Mouse (Mus musculus): ENCODE results near the gene Plbd1. TPM values are rescaled to one million over a fixed set of nuclear protein-coding genes. Genes with fewer than 3 reads are reported as not detected.

Gene Plbd1
- polyA plus RNA-seq, 1 experiment from 2014 or later, result 7.2 TPM

GRCm38 (mm10) chr6:136669274-136669673, 7.5 kb upstream of the Plbd1 start:
- Histone ChIP-seq H3K4me1 (ENCODE audit: insufficient read depth, low read depth, low read length) (no peaks in the 10 kb centered on the region), H3K36me3 (ENCODE audit: insufficient read depth, low read length) (no peaks in the 10 kb centered on the region), H3K9me3 (ENCODE audit: low read length) (no peaks in the 10 kb centered on the region), H3K4me3 (ENCODE audit: low read depth, low read length) (no peak overlapping the region), H3K27ac (ENCODE audit: low read length) (no peak overlapping the region), H3K27me3 (replicated peaks; ENCODE audit: insufficient read depth, low read length) (no peaks in the 10 kb centered on the region), H3K9ac (replicated peaks; ENCODE audit: low read depth) (no peak overlapping the region), H3K4me2 (replicated peaks; ENCODE audit: low read depth, low read length) (no peak overlapping the region)
- ATAC-seq (no peak), DNase-seq (ENCODE audit: low spot score) (no peak)
- TF ChIP-seq EP300 (IDR thresholded peaks at IDR 0.05) (no peak), CTCF (IDR thresholded peaks at IDR 0.05) (no peak)
- WGBS, result 68% methylated on average over 5 of the region's 5 CpGs

GRCm38 (mm10) chr6:136668266-136668986, 6.7 kb upstream of the Plbd1 start:
- 0 out of 2 replicates have a peak, but pooled peaks have one; percentile 11 for ATAC-seq
- Histone ChIP-seq H3K9me3 (ENCODE audit: low read length) (no peaks in the 10 kb centered on the region), H3K4me1 (ENCODE audit: insufficient read depth, low read depth, low read length) (no peaks in the 10 kb centered on the region), H3K4me3 (ENCODE audit: low read depth, low read length) (no peak overlapping the region), H3K36me3 (ENCODE audit: insufficient read depth, low read length) (no peaks in the 10 kb centered on the region), H3K9ac (replicated peaks; ENCODE audit: low read depth) (no peak overlapping the region), H3K4me2 (replicated peaks; ENCODE audit: low read depth, low read length) (no peak overlapping the region), H3K27me3 (replicated peaks; ENCODE audit: insufficient read depth, low read length) (no peaks in the 10 kb centered on the region), H3K27ac (ENCODE audit: low read length) (no peak overlapping the region)
- DNase-seq (ENCODE audit: low spot score), result peak; percentile 35
- 42% methylated on average over 14 of the region's 14 CpGs for WGBS
- no peak for TF ChIP-seq CTCF (IDR thresholded peaks at IDR 0.05)
- no peak for TF ChIP-seq EP300 (IDR thresholded peaks at IDR 0.05)

GRCm38 (mm10) chr6:136662063-136662462, 335 bp upstream of the Plbd1 start:
- H3K9ac ChIP-seq (replicated peaks; ENCODE audit: low read depth), result no peak overlapping the region
- H3K9me3 ChIP-seq (ENCODE audit: low read length), result no peaks in the 10 kb centered on the region
- 38% methylated on average over 11 of the region's 11 CpGs for whole genome bisulfite sequencing
- peak overlapping the region; percentile 50 for H3K4me2 ChIP-seq (replicated peaks; ENCODE audit: low read depth, low read length)
- ATAC-seq, result no peak
- H3K27ac ChIP-seq (ENCODE audit: low read length), result no peak overlapping the region
- 0 out of 2 replicates have a peak, but pooled peaks cover 10% of the 10 kb centered on the region for H3K27me3 ChIP-seq (replicated peaks; ENCODE audit: insufficient read depth, low read length)
- H3K36me3 ChIP-seq (ENCODE audit: insufficient read depth, low read length), result no peaks in the 10 kb centered on the region
- TF ChIP-seq EP300 (IDR thresholded peaks at IDR 0.05) (no peak), CTCF (IDR thresholded peaks at IDR 0.05) (no peak)
- no peaks in the 10 kb centered on the region for H3K4me1 ChIP-seq (ENCODE audit: insufficient read depth, low read depth, low read length)
- H3K4me3 ChIP-seq (ENCODE audit: low read depth, low read length), result no peak overlapping the region
- no peak for DNase-seq (ENCODE audit: low spot score)

- Histone ChIP-seq H3K4me3 (ENCODE audit: low read depth, low read length) (peak overlapping the region; percentile 28), H3K27ac (ENCODE audit: low read length) (no peak overlapping the region), H3K9me3 (ENCODE audit: low read length) (no peaks in the 10 kb centered on the region), H3K27me3 (replicated peaks; ENCODE audit: insufficient read depth, low read length) (0 out of 2 replicates have a peak, but pooled peaks cover 10% of the 10 kb centered on the region), H3K4me1 (ENCODE audit: insufficient read depth, low read depth, low read length) (no peaks in the 10 kb centered on the region), H3K9ac (replicated peaks; ENCODE audit: low read depth) (no peak overlapping the region), H3K4me2 (replicated peaks; ENCODE audit: low read depth, low read length) (peak overlapping the region; percentile 50), H3K36me3 (ENCODE audit: insufficient read depth, low read length) (no peaks in the 10 kb centered on the region)
- TF ChIP-seq CTCF (IDR thresholded peaks at IDR 0.05) (no peak), EP300 (IDR thresholded peaks at IDR 0.05) (no peak)
- no peak for ATAC-seq
- no peak for DNase-seq (ENCODE audit: low spot score)
- 21% methylated on average over 33 of the region's 34 CpGs for WGBS
Observed at GRCm38 (mm10) chr6:136660831-136661705, 660 bp downstream of the Plbd1 start.

GRCm38 (mm10) chr6:136659226-136659625, 2.5 kb downstream of the Plbd1 start:
- ATAC-seq (no peak), DNase-seq (ENCODE audit: low spot score) (no peak)
- TF ChIP-seq EP300 (IDR thresholded peaks at IDR 0.05), result no peak
- no peak for TF ChIP-seq CTCF (IDR thresholded peaks at IDR 0.05)
- 81% methylated on average over 9 of the region's 9 CpGs for WGBS
- Histone ChIP-seq H3K27ac (ENCODE audit: low read length) (no peak overlapping the region), H3K9ac (replicated peaks; ENCODE audit: low read depth) (no peak overlapping the region), H3K4me1 (ENCODE audit: insufficient read depth, low read depth, low read length) (no peaks in the 10 kb centered on the region), H3K9me3 (ENCODE audit: low read length) (no peaks in the 10 kb centered on the region), H3K4me2 (replicated peaks; ENCODE audit: low read depth, low read length) (no peak overlapping the region), H3K27me3 (replicated peaks; ENCODE audit: insufficient read depth, low read length) (0 out of 2 replicates have a peak, but pooled peaks cover 10% of the 10 kb centered on the region), H3K36me3 (ENCODE audit: insufficient read depth, low read length) (no peaks in the 10 kb centered on the region), H3K4me3 (ENCODE audit: low read depth, low read length) (no peak overlapping the region)

- TF ChIP-seq EP300 (IDR thresholded peaks at IDR 0.05) (no peak), CTCF (IDR thresholded peaks at IDR 0.05) (no peak)
- 79% methylated on average over 4 of the region's 4 CpGs for WGBS
- Histone ChIP-seq H3K4me1 (ENCODE audit: insufficient read depth, low read depth, low read length) (no peaks in the 10 kb centered on the region), H3K4me3 (ENCODE audit: low read depth, low read length) (no peak overlapping the region), H3K4me2 (replicated peaks; ENCODE audit: low read depth, low read length) (no peak overlapping the region), H3K27me3 (replicated peaks; ENCODE audit: insufficient read depth, low read length) (0 out of 2 replicates have a peak, but pooled peaks cover 10% of the 10 kb centered on the region), H3K9ac (replicated peaks; ENCODE audit: low read depth) (no peak overlapping the region), H3K27ac (ENCODE audit: low read length) (no peak overlapping the region), H3K9me3 (ENCODE audit: low read length) (no peaks in the 10 kb centered on the region), H3K36me3 (ENCODE audit: insufficient read depth, low read length) (no peaks in the 10 kb centered on the region)
- no peak for ATAC-seq
- DNase-seq (ENCODE audit: low spot score), result no peak
Observed at GRCm38 (mm10) chr6:136658303-136658702, 3.4 kb downstream of the Plbd1 start.

Measured in lung, postnatal 0 days (tissue).